Mouse (Mus musculus): ENCODE data around the gene H2-M10.6.

GRCm38 (mm10) chr17:36763816-36764215 is 48.2 kb upstream of the H2-M10.6 start:
- no peak for TF ChIP-seq TAL1 (IDR thresholded peaks at IDR 0.05; ENCODE audit: low read length)
- TF ChIP-seq MAFK (IDR thresholded peaks at IDR 0.05; ENCODE audit: borderline replicate concordance, low read depth, low read length): no peak
- TF ChIP-seq CTCF (IDR thresholded peaks at IDR 0.05 in 2 of 3, conservative IDR thresholded peaks at IDR 0.05 in 1 of 3; ENCODE audit: control insufficient read depth in 1 of 3, insufficient read depth in 1 of 3, low read depth in 2 of 3, low read length in 3 of 3, poor library complexity in 1 of 3, severe bottlenecking in 1 of 3): no peak
- TF ChIP-seq CHD2 (IDR thresholded peaks at IDR 0.05; ENCODE audit: low read length): no peak
- no peak for TF ChIP-seq MAZ (IDR thresholded peaks at IDR 0.05; ENCODE audit: low read depth, low read length)
- no peak for TF ChIP-seq POLR2A (IDR thresholded peaks at IDR 0.05; ENCODE audit: control insufficient read depth in 1 of 2, insufficient read depth in 1 of 2, low read depth in 1 of 2, low read length in 2 of 2, poor library complexity in 1 of 2)
- TF ChIP-seq CHD1 (IDR thresholded peaks at IDR 0.05; ENCODE audit: low read depth, low read length): no peak
- TF ChIP-seq JUND (IDR thresholded peaks at IDR 0.05; ENCODE audit: low read depth, low read length): no peak
- no peak for TF ChIP-seq TBP (IDR thresholded peaks at IDR 0.05; ENCODE audit: low read depth, low read length)
- TF ChIP-seq EP300 (IDR thresholded peaks at IDR 0.05; ENCODE audit: low read depth in 1 of 2, low read length in 2 of 2): no peak
- TF ChIP-seq NELFE (IDR thresholded peaks at IDR 0.05; ENCODE audit: low read depth, low read length): no peak

Measured in MEL (cell line).